Mouse (Mus musculus): ENCODE measurements at regions not wholly inside any gene's neighbourhood (a gene's known extent, or its start where the extent isn't known, plus 50 kb on each side); places are given as distances from the start of the nearest gene placed in this dataset.

GRCm38 (mm10) chr16:22725261-22725660 is 68.2 kb upstream of the Dgkg start:
- TF ChIP-seq CTCF (IDR thresholded peaks at IDR 0.05; ENCODE audit: borderline replicate concordance, insufficient read depth, low read depth, low read length) (no peak), POLR2A (IDR thresholded peaks at IDR 0.05; ENCODE audit: borderline replicate concordance, insufficient read depth, low read length) (no peak)
